Mouse (Mus musculus): ENCODE results near the gene Best1.

GRCm38 (mm10) chr19:10015442-10015841 lies 14.0 kb upstream of the Best1 start:
- TF ChIP-seq GATA1 (IDR thresholded peaks at IDR 0.05; ENCODE audit: low read length) (no peak), TAL1 (IDR thresholded peaks at IDR 0.05; ENCODE audit: low read length) (no peak)
